Mouse (Mus musculus): ENCODE results near the gene Man2b1. TPM values are rescaled to one million over a fixed set of nuclear protein-coding genes. Genes with fewer than 3 reads are reported as not detected.
"Not testable (repeated sequence)": the region's sequence is repeated elsewhere in the genome, so short reads cannot be mapped to it uniquely, and the experiment has no call there.

Gene Man2b1
- polyA plus RNA-seq, 1 experiment from 2014 or later, result 21.9 TPM

DNA sequence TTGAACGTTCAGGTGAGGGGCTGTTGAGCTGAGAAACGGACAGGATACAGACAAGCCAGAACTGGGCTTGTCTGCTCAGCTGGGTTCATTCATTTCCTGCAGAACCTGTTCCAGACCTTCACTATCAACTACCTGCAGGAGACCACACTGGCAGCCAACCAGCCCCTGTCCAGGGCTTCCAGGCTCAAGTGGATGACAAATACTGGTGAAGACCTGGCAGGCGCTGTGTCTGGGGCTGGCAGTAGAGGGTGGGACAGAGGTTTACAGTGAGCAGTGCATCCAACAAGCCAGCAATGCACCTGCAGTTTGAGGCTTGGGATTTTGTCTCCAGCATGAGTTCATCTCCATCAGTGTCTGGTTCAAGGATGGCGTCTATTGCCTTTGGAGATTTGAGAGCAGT is 13.8 kb downstream of the Man2b1 start:
- Histone ChIP-seq H3K27me3 (ENCODE audit: poor library complexity, severe bottlenecking) (no peaks in the 10 kb centered on the region), H3K36me3 (replicated peaks) (peaks cover 69% of the 10 kb centered on the region), H3K9me3 (peaks cover 2% of the 10 kb centered on the region; the same call in 1 of the 2 replicates), H3K4me3 (no peak overlapping the region), H3K4me1 (no peaks in the 10 kb centered on the region), H3K27ac (no peak overlapping the region)
- WGBS, result 89% methylated on average over 4 of the region's 4 CpGs
- no peak for DNase-seq (ENCODE audit: extremely low spot score, low spot score)

DNA sequence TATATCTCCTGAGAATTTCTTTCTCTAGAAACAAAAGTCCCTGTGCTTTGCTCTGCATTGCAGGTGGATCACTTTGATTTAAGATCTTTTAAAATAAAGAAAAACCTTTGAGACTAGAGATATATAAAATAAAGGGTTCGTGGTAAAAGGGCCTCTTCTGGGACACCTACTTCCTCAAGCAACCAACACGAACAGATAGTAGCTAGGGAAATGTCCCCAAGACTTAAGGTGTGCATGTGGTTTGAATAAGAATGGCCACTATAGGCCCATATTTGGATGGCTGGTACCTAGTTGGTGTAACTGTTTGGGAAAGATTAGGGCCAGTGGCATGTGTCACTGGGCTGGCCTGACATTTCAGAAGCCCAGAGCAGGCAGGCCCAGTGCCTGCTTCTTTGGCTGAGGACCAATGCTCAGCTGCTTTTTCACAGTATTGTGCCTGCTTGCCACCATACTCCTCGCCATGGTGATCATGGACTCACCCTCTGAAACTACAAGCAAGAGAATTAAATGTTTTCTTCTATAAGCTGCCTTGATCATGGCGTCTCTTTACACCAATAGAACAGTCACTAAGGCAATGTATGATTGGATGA is 17.1 kb downstream of the Man2b1 start:
- Histone ChIP-seq H3K36me3 (replicated peaks) (peaks cover 42% of the 10 kb centered on the region), H3K27me3 (ENCODE audit: poor library complexity, severe bottlenecking) (no peaks in the 10 kb centered on the region), H3K4me3 (no peak overlapping the region), H3K4me1 (no peaks in the 10 kb centered on the region), H3K27ac (no peak overlapping the region), H3K9me3 (peaks cover 2% of the 10 kb centered on the region; the same call in 1 of the 2 replicates)
- WGBS, result 81% methylated on average over 4 of the region's 4 CpGs
- no peak for DNase-seq (ENCODE audit: extremely low spot score, low spot score)

DNA sequence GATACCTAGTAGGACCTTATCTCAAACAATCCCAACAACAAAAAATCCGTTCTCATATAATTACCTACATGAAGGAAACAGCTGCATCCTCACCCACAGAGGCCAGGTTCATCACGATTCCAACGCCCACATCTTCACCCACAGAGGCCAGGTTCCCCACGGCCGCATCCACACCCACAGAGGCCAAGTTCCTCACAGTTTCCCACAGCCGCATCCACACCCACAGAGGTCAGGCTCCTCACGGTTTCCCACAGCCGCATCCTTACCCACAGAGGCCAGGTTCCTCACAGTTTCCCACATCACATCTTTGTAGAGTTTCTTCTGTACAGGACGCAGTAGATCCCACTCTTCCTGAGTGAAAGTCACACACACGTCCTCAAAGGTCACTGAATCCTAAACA is 30.2 kb downstream of the Man2b1 start:
- Histone ChIP-seq H3K27me3 (ENCODE audit: poor library complexity, severe bottlenecking) (0 out of 2 replicates have a peak, but pooled peaks cover 1% of the 10 kb centered on the region), H3K4me3 (no peak overlapping the region), H3K4me1 (no peaks in the 10 kb centered on the region), H3K9me3 (peaks cover 8% of the 10 kb centered on the region; the same call in 1 of the 2 replicates), H3K27ac (no peak overlapping the region), H3K36me3 (replicated peaks) (peaks cover 28% of the 10 kb centered on the region)
- no peak for DNase-seq (ENCODE audit: extremely low spot score, low spot score)
- 94% methylated on average over 10 of the region's 10 CpGs for WGBS

DNA sequence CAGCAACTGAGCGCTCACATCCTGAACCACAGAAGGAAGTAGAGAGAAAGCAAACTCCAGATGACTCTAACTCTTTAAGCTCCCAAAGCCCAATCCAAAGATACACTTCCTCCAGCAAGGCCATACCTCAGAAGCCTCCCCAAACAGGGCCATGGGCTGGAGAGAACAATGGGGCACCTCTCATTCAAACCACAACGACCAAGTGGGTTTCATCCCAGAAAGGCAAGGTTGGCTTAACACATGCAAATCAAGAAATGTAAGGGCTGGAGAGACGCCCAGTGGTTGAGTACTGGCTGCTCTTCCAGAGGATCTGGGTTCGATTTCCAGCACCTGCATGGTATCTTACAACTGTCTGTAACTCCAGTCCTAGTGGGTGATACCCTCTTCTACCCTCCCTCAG is 32.4 kb downstream of the Man2b1 start:
- H3K4me1 ChIP-seq, result peaks cover 11% of the 10 kb centered on the region
- no peak overlapping the region for H3K4me3 ChIP-seq
- DNase-seq (ENCODE audit: extremely low spot score, low spot score), result no peak
- peaks cover 15% of the 10 kb centered on the region for H3K36me3 ChIP-seq (replicated peaks)
- WGBS, result 77% methylated on average over 4 of the region's 4 CpGs
- H3K27me3 ChIP-seq (ENCODE audit: poor library complexity, severe bottlenecking), result 0 out of 2 replicates have a peak, but pooled peaks cover 6% of the 10 kb centered on the region
- no peak overlapping the region for H3K27ac ChIP-seq
- H3K9me3 ChIP-seq, result peaks cover 3% of the 10 kb centered on the region; the same call in 1 of the 2 replicates

DNA sequence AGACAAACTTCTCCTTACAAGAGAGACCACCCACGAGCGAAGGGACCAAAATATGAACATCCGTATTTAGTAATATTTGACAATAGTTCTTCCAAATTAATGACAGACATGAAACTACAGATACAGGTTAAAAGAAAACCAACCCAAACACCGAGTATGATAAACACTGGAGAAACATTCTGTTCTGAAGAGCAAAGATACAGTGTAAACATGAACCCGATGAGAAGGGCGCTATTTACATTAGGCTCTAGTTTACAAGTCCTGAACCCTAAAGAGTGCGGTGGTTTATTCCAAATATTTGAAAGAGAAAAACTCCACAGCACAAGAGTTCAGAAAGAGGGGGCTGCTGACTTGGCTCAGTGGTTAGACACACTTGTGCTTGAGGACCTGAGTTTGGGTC is 33.9 kb downstream of the Man2b1 start:
- 93% methylated on average over 7 of the region's 7 CpGs for WGBS
- no peak for DNase-seq (ENCODE audit: extremely low spot score, low spot score)
- Histone ChIP-seq H3K9me3 (no peaks in the 10 kb centered on the region), H3K4me3 (no peak overlapping the region), H3K36me3 (replicated peaks) (peaks cover under 1% of the 10 kb centered on the region), H3K27me3 (ENCODE audit: poor library complexity, severe bottlenecking) (0 out of 2 replicates have a peak, but pooled peaks cover 6% of the 10 kb centered on the region), H3K4me1 (peaks cover 11% of the 10 kb centered on the region), H3K27ac (no peak overlapping the region)

DNA sequence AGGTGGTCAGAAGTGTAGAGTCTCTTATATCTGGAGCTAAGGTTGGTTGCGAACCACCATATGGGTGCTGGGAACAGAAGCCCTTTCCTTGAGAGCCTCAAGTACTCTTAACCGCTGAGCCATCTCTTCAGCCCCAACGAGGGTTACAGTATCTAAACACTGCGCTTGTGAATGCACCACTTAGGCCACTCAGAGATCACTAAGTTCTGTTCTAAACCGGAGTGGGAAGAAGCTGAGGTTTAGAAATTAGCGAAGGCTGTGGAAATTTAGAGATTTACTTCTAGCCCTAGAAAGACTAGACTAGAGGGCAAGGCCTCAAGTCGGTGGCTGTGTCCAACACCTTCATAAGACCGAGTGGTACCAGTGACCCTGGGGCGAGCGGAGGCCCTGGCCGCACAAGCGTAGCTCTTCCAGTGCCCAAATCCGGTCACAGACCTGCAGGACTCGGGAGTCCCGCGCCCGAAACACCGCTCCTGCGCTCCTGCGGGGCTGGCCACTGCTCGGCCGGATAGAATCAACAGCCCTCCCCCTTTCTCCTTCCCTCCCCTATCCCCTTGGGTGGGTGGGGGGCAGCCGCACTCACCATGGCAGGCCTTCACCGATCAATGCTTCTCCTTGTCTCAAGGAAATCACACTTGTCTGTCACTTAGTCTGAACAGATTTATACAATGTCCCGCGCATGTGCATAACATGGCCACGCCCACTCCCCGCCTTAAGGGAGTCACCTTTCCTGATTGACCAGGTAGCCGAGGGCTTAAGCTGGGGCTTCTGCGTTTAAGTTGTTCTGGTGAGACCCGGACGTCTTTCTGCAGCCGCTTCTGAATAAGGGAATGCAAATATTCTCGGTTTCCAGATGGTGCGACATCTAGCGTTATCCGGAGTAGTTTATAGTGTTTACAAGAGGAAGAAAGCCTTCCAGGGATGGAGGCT is 36.2 kb downstream of the Man2b1 start:
- Histone ChIP-seq H3K27ac (peak overlapping the region; percentile 82), H3K36me3 (replicated peaks) (no peaks in the 10 kb centered on the region), H3K9me3 (no peaks in the 10 kb centered on the region), H3K4me1 (peaks cover 11% of the 10 kb centered on the region), H3K4me3 (peak overlapping the region; percentile 74), H3K27me3 (ENCODE audit: poor library complexity, severe bottlenecking) (0 out of 2 replicates have a peak, but pooled peaks cover 6% of the 10 kb centered on the region)
- peak; percentile 75 for DNase-seq (ENCODE audit: extremely low spot score, low spot score)
- 7% methylated on average over 37 of the region's 37 CpGs for WGBS

DNA sequence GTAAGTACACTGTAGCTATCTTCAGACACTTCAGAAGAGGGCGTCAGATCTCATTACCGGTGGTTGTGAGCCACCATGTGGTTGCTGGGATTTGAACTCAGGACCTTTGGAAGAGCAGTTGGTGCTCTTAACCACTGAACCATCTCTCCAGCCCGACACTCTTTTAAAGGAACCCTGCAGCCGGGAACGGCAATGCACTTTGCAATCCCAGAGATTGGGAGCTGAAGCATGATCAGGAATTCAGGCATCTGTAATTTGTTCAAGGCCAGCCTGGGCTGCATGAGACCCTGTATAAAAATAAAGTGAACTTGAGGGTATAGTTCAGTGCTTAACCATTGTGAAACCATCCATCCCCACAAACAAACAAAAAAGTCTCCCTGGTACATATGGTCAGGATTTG is 37.2 kb downstream of the Man2b1 start:
- H3K4me3 ChIP-seq; H3K27me3 ChIP-seq (ENCODE audit: poor library complexity, severe bottlenecking); H3K36me3 ChIP-seq (replicated peaks); DNase-seq (ENCODE audit: extremely low spot score, low spot score); H3K27ac ChIP-seq; H3K9me3 ChIP-seq: not testable (repeated sequence)
- WGBS, result 83% methylated on average over 5 of the region's 5 CpGs
- H3K4me1 ChIP-seq, result peaks cover 11% of the 10 kb centered on the region

DNA sequence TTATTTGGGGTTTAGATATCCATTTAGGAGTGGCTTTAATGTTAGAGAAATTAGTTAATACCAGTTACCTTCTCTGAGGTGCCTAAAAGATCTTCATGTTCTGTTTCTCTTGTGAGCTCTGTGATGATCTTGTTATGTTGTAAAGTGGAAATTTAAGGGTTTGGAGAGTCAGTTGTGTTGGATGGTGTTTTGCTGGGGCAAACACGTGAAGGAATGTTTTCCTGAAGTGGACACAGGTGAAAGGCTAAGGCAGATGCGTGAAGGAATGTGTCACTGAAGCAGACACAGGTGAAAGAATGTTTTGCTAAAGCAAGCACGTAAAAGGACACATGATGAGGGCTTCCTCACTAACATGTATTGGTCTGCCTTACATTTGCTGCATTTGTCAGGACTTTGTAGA is 39.9 kb downstream of the Man2b1 start, which contains the start of gene Zfp791:
TSS of gene Zfp791 (minus strand) at position 101 of the 400 bp plus-strand sequence.
- Histone ChIP-seq H3K4me3 (no peak within 1 kb of the TSS), H3K9me3 (no peaks in the 10 kb centered on the region), H3K27ac (no peak within 1 kb of the TSS), H3K27me3 (ENCODE audit: poor library complexity, severe bottlenecking) (0 out of 2 replicates have a peak, but pooled peaks cover 6% of the 10 kb centered on the region), H3K36me3 (replicated peaks) (no peaks in the 10 kb centered on the region), H3K4me1 (peaks cover 11% of the 10 kb centered on the region)
- no peak for DNase-seq (ENCODE audit: extremely low spot score, low spot score)
- 81% methylated on average over 3 of the region's 3 CpGs for WGBS

DNA sequence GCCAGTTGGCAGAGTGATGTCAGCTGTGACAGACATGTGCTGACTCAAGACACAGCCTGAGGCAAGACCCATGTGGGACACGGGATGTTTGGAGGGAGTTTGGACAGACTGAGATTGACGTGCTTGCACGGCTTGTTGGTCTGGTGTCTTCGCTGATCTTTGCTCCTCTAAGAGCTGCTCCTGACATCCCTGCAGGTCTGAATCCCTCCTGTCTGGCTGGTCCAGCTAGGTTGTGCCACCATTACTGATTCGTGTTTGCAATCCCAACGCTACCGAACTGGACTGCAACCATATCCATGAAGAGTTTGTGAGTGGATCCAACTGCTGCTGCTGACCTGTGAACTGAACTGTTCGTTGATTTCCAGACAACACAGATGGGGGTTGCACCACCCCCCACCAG is 40.6 kb downstream of the Man2b1 start:
- Histone ChIP-seq H3K27me3 (ENCODE audit: poor library complexity, severe bottlenecking) (0 out of 2 replicates have a peak, but pooled peaks cover under 1% of the 10 kb centered on the region), H3K4me1 (peaks cover 9% of the 10 kb centered on the region), H3K36me3 (replicated peaks) (no peaks in the 10 kb centered on the region), H3K27ac (no peak overlapping the region), H3K9me3 (no peaks in the 10 kb centered on the region), H3K4me3 (no peak overlapping the region)
- 89% methylated on average over 8 of the region's 8 CpGs for WGBS
- no peak for DNase-seq (ENCODE audit: extremely low spot score, low spot score)

DNA sequence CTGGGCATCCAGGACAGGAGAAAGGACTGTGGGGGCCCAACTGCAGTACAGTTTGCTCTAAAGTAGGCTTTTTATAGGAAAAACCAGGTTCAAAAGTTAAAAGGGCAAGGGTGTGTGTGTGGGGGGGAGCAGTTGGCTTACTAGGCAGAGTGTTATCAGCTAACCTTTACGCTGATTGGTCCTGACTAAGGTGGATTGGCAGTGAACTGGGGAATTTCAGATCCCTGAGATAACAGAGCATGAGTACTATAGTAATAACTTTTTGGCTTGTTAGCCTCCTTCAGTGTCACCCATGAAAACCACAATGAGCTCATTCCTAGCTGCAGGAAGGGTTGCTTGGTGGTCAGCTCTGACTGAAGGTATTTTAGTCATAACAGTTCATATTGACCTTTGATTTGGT is 49.3 kb downstream of the Man2b1 start:
- H3K36me3 ChIP-seq (replicated peaks), result no peaks in the 10 kb centered on the region
- no peaks in the 10 kb centered on the region for H3K4me1 ChIP-seq
- peaks cover 4% of the 10 kb centered on the region; the same call in 1 of the 2 replicates for H3K9me3 ChIP-seq
- 92% methylated on average over 1 of the region's 1 CpGs for WGBS
- H3K4me3 ChIP-seq, result no peak overlapping the region
- H3K27ac ChIP-seq, result no peak overlapping the region
- no peak for DNase-seq (ENCODE audit: extremely low spot score, low spot score)
- H3K27me3 ChIP-seq (ENCODE audit: poor library complexity, severe bottlenecking), result peaks cover 14% of the 10 kb centered on the region

DNA sequence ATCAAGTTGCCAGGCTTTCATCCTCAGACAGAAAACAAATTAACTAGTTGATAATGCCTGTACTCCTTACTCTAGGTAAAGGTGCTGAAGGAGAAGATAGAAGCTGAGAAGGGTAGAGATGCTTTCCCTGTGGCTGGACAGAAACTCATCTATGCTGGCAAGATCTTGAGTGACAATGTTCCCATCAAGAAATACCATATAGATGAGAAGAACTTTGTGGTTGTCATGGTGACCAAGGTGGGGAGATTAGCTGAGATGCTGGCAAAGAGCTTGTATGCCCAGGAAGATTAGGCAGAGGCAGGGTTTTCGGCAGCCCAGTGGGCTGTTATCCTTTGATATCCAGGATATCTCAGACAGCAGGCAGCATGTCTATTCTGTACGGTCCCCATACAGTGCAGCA is 52.6 kb downstream of the Man2b1 start:
- peaks cover 14% of the 10 kb centered on the region for H3K27me3 ChIP-seq (ENCODE audit: poor library complexity, severe bottlenecking)

DNA sequence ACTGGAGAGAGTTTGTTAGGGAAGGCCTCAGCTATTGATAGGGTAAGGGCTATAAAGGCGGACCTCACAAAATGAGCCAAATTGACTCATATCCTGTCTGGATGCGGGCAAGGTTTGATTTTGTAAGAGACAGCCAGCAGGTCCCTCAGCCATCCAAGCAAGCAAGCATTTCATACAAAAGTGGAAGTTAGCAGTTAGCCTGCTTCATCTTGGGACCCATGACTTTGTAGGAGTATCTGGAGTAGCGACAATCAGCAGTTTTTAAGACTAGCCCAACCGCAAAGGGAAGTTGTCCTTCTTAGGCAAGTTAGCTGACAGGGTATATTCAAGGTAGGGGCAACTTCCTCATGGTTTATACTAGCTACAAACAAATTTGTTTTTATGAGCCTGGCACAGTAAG is 59.4 kb downstream of the Man2b1 start:
- Histone ChIP-seq H3K36me3 (replicated peaks) (no peaks in the 10 kb centered on the region), H3K9me3 (peaks cover 16% of the 10 kb centered on the region; the same call in 1 of the 2 replicates), H3K4me1 (no peaks in the 10 kb centered on the region), H3K27ac (no peak overlapping the region), H3K27me3 (ENCODE audit: poor library complexity, severe bottlenecking) (no peaks in the 10 kb centered on the region), H3K4me3 (no peak overlapping the region)
- WGBS, result 92% methylated on average over 4 of the region's 4 CpGs
- no peak for DNase-seq (ENCODE audit: extremely low spot score, low spot score)

More for the DNA sequence above, 52.6 kb downstream of the Man2b1 start:
- whole genome bisulfite sequencing, result 92% methylated on average over 2 of the region's 2 CpGs
- not testable (repeated sequence) for H3K9me3 ChIP-seq; H3K4me1 ChIP-seq; H3K36me3 ChIP-seq (replicated peaks); DNase-seq (ENCODE audit: extremely low spot score, low spot score); H3K27ac ChIP-seq; H3K4me3 ChIP-seq

All from forebrain, embryonic 10.5 days (tissue).